Mouse (Mus musculus) natural killer cell, adult 2 months (primary cell): ENCODE measurements at regions not wholly inside any gene's neighbourhood (a gene's known extent, or its start where the extent isn't known, plus 50 kb on each side); places are given as distances from the start of the nearest gene placed in this dataset.
A peak's percentile ranks its signal among the peaks of the same experiment; 100 is the strongest.

Source experiments
- DNase-seq, 2 experiments: peaks; one replicate each; pipeline ENCODE4 v3.0.0; 2022; ENCODE audit warnings: low spot score in 2 of 2

DNA sequence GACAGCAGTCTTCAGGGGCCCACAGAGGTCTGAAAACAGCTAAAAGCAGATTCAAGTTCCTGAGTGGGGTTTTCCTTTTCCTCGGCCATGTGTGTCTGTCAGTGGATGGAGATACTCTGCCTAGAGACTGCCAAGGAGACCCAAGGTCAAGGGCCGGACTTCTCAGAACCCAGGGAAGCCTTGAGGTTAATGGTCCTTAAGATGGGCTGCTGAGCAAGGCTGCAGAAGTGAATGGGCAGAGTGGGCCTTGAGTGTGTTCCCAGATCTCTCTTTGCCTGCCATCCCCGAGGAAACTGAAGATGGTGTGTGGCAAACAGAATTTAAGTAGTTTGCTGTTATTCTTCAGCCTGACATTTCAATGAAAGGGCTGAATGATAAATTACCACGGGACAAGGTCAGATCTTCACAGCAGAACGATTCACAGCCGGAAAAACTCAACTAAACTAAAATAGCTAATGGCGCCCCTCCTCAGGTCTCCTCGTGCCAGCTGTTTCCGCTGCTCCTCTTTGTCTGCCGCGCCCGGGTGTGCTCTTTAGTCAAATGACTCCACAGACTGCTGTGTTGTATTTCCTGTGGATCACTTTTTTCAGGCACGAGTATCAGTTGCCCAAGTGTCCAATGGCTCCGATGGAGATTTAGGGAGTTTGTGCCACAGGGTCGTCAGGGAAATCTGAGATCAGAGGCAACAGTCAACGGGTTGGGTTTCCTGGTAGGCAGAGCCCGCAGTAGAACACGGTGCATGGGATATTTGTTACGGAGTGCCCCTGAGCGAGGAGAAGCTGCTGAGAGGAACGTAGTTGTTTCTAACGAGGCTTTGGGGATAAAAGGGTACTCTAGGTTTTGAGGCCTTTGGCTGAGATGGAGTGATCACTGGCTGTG, 93.5 kb upstream of the Tut7 start:
- DNase-seq, result no peak

GRCm38 (mm10) chr13:59915734-59916133, 92.8 kb upstream of the Tut7 start:
- no peak for DNase-seq

DNA sequence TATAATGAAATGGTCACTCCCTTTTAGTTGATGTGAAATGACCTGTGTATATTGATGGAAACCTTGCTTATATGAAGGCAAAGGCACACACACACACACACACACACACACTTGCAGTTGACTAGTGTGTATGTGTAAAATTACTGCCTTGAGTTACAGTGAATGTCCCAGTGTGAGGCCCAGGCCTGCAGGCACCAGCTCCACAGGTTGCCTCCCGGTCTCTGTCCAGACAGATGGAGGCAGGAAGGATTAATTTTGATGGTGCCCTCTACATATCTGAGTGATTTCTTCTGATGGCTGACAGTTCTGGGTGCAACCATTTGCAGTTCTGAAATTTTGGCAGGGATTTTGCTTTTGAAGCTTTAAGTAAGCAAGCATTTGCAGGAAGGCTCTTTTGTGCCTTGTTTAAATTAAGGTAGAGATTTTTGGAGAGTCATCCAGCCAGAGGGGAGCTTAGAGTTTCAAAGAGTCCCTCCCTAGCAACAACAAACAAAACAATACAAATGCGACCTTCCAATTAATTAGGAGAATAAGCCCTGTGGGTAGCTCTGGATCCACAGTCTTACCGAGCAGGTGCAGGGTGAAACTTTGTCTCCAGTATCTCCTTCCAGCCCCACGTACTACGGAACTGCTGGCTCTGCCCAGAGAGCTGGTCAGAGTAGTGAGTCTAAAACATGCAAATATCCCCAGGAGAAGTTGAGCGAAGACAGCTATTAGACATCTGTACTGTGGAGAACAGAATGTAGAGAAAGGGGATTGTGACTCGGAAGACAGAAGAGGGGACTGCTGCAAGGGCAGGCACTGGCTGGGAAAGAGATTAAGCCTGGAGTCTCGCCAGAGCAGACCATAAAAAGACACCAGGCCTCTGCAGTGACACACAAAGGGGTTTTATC, 87.5 kb upstream of the Tut7 start:
- no peak for DNase-seq

DNA sequence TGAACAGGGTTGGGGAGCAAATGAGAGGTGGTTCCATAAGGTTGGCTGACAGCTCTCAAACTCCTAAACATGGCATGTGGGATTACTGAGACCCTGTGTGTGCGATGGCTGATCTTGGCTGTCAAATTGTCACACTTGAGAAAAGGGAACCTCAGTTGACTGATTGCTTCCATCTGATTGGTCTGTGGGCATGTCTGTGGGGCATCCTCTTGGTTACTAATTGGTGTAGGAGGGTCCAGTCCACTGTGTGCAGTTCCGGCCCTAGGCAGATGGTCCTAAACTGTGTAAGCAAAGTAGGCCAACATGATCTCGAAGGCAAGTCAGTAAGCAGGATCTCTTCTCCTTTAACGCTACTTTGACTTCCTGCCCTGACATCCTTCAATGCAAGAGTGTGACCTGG, 86.5 kb upstream of the Tut7 start:
- DNase-seq, result no peak

DNA sequence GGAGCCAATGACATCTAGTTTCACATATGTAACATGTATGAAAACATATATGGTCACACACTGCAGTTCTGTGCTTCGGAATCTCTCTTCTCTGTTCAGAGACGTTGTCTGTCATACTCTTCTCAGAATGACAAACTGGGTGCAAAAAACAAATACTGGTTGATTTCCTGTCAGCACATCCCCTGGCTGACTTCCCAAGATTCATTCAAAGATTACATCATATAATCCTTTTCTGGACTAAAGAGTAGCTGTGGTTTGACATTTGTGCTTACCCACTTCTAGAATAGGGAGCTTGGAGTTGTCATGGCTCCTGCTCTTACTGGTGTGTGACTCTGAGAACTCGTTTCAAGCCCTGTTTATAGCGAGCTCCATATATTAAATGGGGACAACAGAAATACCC, 85.8 kb upstream of the Tut7 start:
- DNase-seq, result no peak

DNA sequence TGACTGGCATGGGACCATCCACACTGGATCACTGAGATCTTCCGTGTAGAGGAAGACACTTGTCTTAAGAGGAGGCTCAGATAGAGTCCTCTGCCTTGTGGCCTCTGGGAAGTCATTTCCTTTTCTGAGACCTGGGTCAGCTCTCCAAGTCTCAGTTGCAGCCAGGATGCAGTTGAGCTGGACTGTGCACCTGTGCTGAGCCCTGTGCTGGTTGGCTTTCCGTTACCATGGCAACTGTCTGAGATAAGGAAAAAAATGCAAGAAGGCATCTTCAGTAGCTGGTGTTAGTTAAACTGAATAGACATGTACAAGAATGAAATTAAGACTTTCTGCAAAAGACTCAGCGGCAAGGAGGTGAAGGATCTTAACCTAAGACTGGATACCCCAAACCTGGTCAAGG, 82.5 kb upstream of the Tut7 start:
- DNase-seq, result no peak

GRCm38 (mm10) chr13:59904415-59904814, 81.5 kb upstream of the Tut7 start:
- no peak for DNase-seq

DNA sequence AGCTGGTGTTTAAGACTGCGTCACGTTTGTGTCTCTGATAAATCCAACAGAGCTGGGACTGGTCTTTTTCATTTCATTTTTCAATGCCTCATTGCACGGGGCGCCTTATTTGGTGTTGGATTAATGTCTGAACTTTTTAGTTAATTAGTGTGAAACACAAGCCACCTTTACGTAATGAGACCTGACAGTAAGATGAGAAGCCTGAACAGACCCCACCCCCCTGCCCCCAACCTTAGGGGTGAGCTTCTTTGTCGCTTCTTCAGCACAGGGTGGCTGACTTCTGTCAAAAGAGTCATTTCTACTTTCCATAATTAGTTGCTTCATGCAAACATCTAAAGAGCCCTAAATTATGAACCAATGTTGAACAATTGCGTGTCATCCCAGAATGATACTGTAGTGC, 76.6 kb upstream of the Tut7 start:
- DNase-seq, result no peak

DNA sequence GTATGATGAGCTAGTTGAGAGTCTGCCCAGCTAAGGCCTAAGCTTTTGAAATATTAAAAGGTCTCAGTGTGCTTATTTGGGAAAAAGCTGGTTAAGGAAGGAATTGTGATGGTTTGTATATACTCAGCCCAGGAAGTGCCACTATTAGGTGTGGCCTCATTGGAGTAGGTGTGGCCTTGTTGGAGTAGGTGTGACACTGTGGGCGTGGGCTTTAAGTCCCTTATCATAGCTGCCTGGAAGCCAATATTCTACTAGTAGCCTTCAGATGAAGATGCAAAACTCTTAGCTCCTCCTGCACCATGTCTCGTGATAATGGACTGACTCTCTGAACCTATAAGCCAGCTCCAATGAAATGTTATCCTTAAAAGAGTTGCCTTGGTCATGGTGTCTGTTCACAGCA, 72.8 kb upstream of the Tut7 start:
- DNase-seq, result no peak

- DNase-seq, result no peak
These were observed 71.1 kb upstream of the Tut7 start for GRCm38 (mm10) chr13:59894094-59894493.

- DNase-seq, result no peak
These were observed 70.0 kb upstream of the Tut7 start for GRCm38 (mm10) chr13:59892961-59893360.

DNA sequence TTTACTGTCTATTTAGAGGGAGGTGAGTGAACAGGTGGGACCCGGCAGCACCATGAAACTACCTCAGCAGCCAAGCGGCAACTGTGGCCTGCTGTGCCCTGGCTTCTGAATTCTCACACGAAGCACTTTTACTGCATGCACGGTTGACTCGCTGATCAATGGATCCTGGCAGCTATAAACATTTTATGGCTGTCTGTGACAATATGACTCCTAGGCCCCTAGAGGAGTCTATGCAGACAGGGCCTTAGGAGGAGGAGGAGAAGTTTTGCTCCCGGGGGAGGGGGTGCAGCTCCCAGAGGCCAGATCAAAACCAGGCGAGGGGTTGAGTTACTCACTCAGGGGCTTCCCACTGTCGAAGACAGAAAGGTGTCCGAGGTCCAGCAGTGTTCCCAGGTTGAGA, 69.4 kb upstream of the Tut7 start:
- DNase-seq, result no peak

- DNase-seq, result no peak
These were observed 68.8 kb upstream of the Tut7 start for GRCm38 (mm10) chr13:59891737-59892136.

DNA sequence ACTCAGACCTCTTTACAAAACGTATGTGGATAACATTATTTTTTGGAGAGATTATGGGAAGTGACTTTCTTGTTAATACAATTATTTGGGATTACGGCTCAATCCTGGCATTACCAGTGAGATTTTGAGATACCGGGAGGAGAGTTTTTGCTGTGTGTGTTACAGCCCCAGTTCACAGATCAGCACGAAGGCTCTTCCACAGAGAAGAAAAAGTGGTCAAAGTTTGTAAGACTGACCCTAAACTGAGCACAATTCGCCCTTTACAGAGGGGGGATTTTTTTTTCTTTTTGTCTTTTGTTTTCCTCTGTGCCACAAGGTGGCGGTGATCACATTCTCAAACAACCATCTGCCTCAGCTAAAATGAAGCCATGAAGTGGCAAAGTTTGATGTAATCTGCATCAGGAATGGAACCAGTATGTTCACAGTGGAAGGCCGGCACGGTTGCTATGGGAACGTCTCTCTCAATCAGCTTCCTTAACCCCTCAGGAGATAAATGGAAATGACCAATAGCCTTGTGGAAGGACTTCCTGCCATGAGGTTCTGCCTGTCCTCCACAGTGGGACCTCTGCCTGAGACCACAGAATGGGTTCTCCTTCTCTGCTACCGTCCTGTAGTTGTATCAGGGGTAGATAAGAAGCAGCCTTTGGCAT, 66.6 kb upstream of the Tut7 start:
- no peak for DNase-seq

DNA sequence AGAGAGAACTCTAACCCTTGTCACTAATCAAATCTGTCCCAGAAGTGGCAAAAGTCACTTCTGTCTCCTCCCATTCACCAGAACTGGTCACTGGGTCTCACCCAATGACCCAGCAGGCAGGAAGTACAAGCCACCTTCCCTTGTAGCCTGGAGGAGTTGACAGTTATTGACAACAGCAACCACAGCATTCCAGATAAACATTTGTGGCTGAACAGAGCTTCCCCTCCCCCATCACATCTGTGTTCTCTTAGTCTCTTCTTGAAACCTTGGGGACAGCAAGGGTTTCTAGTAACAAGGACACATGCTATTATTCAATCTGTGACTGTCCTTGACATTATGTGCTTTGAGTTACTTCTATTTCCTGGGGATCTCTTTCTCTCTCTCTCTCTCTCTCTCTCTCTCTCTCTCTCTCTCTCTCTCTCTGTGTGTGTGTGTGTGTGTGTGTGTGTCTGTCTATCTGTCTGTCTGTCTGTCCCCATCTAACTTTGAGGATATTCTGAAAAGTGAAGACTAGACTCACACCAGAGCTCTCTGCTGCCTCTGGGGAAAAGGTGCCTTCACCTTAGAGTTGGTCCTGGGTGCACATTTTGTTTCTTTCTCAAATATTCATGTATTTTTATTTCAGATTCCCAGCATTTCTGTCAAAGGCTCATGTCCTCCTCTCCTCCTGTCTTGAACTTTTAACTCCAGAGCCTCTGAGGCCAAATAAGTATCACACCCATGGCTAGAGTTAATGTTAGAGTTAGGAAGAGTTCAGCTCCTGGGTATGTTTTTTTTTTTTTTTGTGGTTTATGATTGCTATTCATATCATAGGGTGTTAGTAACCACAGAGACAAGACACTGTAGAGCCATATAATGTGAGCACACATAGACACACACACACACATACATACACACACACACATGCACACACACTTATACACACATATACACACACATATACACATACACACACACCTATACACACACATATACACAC, 65.4 kb upstream of the Tut7 start:
- DNase-seq, result no peak

DNA sequence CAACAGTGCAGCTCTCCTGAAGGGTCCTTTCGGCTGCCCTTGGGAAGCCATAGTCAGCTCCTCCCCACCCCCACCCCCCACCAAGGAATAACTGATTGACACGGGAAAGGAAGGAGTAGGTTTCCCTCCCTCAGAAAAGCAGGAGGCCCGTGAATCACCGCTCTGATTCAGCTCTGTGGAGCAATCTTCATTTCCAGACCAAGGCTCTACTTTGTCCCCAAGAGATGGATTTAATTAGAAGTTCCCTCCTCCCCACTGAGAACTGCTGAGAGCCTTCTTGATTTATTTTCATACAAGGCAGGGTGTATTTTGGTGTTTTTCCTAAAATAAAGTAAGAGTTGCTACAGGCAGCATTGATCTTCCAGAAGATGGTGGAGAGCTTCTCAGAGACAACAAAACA, 64.4 kb upstream of the Tut7 start:
- no peak for DNase-seq

DNA sequence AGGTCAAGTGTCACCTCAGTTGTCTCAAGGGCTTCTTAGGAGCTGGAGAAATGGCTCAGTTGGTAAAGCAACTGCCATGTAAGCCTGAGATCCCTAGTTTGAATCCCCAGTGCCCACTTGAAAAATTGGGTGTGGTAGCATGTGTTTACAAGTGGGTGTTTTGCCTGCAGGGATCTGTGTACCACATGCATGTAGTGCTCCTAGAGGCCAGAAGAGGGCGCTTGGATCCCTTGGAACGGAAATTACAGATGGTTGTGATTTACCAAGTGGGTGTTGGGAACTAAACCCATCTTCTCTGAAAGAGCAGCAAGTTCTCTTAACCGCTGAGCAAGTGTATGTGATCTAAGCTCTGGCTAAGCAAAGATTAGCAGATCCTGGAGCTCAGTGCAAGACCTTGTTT, 63.6 kb upstream of the Tut7 start:
- no peak for DNase-seq

GRCm38 (mm10) chr13:59881989-59882784, 59.2 kb upstream of the Tut7 start:
- no peak for DNase-seq

DNA sequence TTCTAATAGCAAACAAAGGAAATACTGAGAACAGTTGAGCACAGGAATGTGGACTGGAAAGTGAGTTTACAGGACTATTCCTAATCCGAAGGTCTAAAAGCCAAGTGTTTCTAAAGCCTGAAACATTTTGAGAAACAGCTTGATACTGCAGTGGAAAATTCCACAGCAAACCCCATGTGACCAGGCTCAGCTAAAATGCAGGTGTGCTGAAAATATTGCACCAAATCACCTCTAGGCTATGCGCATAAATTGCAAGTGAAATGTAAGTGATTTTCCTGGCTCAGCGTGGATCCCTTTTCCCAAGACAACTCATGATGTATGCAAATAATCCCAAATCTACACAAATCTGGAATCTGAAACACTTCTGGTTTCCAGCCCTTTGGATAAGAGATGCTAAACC, 57.1 kb upstream of the Tut7 start:
- DNase-seq, result no peak

DNA sequence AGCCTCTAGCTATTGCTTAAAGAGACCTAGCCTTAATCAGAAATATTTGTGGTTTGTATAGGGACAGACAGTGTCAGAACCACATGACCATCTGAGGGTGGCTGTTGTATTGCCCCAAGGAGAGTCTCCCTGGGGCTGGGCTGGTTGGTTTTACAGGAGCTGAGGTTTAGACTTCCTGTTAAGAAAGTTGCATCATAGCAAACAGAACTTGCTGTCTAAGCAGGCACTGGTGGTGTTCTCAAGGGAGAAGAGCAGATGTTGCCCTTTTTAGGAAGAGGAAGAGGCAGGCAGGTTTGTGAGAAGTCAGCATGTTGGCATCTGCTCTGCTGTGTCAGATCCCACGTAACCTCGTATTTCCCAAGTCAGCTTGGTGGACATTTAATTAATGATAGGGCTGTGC, 52.7 kb upstream of the Tut7 start:
- DNase-seq, result peak in 1 of 2 experiments; percentile 3
